Mouse (Mus musculus): ENCODE data around the gene Zc3h4. TPM values are rescaled to one million over a fixed set of nuclear protein-coding genes. Genes with fewer than 3 reads are reported as not detected.

The Zc3h4 gene
- polyA plus RNA-seq, 2 experiments from 2014 or later = 14.0 to 16.1 TPM

DNA sequence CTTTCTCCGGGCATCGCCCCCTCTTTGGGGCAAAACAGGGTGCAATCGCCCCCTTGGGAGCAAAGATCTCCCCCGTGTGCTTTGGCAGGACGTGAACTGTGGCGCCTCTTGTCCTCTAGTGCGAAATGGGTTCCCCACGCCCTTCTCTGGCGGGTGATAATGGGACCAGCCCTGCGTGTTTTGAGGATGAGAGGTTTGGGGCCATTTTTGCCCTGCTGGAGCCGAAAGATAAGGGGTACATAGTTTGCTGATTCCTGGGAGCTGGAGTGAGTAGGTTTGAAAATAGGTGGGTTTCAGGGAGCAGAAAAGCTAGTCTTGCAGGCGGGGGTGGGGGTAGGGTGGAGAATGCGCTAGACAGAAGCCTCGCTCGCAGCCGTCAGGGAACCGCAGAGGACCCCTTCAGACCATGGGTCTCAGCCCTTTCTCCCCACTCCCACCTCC lies 1.3 kb downstream of the Zc3h4 start:
- no peak for ATAC-seq

DNA sequence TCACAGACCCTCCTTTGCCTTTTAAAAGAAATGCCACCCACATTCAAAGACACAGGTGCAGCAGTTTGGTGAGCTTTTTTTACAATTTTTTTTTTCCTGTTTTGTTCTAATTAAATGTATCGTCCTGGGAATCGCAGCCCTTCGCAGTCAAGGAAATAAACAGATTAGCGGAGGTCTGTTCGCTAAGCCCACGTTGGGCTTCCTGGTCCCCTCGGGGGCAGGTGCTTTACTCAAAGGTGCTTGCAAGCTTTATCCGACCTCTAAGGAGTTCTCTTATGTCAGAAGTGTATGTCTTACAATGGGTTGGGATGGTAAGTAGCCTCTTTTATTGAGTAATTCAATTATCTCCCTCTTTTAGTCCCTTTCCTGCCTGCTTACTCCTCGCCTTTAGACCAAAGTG lies 1.7 kb downstream of the Zc3h4 start:
- no peak for ATAC-seq

DNA sequence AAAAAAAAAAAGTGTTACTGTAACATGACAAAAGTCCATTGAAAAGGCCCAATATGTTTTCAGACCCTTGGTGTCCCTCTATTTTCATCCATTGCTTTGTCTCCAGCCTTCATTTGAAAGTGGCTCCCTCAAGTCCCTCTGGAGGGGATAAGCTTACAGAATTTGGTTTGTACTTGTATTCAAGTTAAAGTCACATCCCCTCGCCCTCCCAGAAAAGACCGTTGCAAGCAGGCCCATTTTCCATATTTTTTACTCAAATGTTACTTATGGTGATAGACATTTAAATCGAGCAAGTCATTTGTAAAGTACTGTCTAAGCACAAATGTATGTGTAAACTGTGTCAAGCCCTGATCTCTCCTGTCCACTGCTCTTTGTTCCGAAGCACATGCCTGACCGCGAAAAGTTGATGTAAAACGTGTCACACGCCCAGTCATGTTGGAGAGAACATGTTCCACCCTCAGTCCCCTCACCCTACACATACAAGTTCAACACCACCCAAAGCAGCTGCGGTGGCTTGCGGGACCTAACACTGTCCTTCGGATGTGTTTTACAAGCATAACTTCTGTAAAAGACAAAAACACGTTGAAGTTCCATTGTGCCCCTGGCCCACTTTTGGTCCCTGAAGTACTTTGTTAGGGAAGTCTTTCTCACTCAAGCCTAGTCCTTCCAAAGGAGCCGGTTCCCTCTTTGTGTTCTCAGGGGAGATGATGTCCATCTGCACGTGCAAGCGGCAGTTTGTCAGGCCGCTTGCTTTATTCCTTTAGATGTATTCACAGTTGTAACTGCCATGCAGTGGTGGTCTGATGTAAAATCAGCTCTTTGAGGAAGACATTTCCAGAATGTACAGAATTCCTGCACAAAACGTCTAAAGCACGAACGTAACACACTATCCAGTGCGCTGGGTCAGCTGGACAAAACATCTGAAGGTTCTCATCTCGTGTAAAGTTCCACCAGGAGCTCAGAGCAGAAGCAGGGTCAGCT lies 2.5 kb downstream of the Zc3h4 start:
- no peak for ATAC-seq

DNA sequence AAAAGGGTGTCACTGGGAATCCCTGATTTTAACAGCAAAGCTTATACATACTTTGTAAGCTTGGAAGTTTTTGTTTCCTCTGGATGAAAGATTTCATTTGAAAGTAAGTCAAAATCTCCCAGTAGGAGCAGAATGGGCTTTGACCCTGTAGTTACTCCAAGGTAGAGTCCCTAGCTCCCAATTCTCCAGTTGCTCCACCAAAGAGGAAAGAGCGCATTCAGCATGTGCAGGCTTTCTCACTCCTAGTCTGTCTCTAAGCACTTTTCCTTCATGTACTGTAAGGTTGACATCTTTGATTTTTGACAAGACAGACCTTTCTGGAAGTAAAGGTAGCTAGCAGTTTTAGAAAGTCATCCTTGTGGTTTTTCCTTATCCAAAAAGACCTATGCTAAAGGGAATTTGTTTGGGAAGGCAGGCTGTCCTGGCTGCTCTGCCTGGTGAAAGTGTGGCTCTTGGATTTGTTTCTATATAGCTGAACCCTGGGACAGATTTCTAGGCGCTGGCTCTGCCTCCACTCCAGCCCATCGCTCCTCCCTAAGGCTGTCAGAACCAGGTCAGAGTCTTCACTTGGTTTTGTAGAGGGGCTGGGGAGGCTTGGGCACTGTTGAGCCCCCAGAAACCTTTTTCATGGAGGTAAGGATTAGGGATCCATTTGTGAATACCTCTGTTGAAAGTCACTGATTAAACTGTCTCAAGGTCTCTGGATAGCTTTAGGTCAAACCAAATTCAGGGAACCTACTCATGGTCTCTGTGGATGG lies 3.8 kb downstream of the Zc3h4 start:
- no peak for ATAC-seq

DNA sequence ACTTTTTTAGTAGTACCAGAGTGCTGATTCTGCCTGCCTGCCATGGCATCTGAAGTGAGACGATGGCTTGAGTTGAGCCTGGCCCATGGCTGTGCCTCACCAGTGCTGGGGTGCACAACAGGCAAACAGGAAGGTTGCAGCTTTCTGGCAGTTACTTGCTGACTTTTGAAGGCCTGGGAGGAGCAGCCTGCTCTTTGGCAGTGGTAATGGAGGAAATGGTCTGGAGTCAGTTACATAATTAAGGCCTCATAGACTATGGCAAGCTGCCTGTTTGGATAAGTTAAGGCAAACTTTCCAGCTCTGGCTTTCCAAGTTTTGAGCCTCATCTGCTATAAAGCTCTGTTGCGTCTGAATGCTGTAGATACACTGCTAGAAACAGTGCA lies 4.4 kb downstream of the Zc3h4 start:
- ATAC-seq = no peak

DNA sequence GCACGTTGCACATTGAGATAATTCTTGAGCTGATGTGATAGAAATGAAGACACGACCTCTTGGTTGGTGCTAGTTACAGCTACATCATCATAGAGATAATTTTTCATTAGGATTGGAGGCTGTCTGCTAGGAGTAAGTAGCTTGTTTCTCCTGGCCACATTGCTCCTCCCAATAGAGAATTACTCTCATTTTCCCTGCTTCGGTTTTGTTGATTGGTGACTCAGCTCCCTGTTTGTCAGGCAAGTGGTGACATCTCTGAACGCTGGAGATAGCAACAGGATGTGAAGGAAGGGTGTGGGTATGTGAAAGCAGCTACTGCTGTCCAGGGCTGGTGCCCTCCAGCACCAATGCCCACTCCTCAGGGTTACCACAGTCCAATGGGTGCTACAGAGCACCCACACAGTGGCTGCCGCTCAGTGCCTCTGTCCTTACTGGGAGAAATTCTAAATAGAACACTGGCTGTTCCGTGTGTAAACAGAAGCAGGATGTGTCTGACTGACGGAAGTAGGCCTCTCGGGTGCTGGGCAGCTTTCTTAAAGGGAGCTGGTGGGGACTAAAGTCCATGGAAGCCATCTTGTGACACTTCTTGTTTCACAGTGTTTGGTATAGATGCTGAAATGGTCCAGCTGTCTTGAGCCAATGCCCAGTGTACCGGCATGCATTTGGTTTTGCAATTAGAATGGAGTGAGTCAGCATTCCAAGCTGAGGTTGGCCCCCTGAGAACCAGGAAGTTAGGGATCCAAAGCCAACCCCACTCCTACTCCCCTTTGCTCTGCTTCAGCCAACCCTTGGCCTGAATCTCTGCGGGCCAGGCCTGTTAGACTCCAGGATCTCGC lies 5.0 kb downstream of the Zc3h4 start:
- peak; percentile 62 for ATAC-seq

DNA sequence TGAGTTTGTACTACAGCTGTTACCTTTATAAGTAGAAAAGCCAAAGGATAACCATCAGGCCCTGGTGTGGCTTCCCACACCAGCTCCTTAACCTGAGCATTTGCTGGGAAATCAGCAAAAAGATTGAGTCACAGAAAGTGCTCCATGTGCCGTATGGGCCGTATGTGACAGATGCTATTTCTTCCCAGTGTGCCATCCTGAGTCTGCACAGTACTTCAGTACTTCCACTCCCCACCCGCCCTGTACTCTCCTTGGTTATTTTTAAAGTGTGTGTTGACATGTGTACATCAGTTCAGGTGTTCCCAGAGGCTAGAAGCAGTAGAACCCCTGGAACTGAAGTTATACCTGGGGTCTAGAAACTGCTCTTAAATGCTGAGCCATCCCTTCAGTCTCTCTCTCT lies 6.3 kb downstream of the Zc3h4 start:
- ATAC-seq = no peak

DNA sequence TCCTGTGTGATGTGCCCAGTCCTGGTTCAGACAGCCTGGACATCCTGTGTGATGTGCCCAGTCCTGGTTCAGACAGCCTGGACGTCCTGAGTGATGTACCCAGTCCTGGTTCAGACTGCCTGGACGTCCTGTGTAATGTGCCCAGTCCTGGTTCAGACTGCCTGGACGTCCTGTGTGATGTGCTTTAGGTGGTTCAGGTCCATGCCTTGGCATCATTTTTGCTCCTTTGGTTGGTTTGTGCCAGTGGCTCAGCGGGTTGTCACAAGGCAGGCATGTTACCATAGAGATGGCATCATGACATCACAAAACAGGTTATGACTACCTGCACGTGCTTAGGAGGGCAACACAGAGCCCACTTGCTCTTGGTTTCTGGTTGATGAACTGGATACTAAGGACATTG lies 10.4 kb downstream of the Zc3h4 start:
- no peak for ATAC-seq

DNA sequence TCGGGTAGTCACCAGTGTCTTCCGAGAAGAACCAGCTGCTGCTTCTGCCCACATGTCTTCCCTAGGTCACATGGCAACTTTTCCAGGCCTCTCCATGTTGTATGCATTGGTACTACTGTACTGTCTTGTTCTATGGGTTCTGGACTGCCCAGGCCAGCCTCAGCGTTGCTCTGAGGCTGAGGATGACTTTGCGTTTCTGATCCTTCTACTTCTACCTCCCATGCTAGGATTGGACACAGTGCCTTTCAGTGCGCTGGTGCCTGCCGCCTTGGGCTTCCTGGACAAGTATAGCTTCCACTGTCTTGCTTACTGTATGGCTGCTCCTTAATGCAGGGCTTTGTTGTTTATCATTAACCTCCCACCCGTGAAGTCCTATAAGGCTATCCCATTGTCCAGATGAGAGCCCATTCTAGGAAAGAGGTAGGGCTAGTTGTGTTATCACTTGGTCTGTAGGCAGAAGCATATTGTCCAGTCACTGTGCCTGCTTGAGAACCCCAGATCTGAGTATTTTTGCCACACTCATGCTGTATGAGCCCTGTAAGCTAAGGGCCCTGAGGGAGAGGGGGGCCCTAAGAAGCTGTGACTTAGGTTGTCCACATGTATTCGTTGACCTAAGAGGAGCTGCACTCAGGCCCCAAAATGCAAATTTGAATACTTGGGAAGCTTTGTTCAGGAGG lies 11.6 kb downstream of the Zc3h4 start:
- ATAC-seq = no peak

DNA sequence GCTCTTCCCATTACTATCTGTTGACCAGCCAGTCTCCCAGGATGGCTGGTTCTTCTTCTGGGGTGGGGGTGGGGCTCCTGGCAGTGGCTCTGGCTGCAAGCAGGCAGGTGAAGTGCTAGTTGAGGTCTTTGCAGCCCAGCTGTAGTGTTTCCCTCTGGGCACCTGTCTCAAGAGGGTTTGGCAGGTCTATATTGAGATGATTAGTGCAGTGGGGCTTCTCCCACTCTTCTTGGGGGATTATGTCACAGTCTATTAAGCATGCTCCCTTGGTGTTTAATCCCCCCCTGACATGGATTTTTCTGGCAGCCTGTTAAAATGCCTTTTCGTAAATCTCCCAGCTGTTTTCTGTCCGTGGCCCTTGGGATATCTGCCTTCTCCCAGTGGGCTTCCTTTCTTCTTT lies 12.2 kb downstream of the Zc3h4 start:
- no peak for ATAC-seq

DNA sequence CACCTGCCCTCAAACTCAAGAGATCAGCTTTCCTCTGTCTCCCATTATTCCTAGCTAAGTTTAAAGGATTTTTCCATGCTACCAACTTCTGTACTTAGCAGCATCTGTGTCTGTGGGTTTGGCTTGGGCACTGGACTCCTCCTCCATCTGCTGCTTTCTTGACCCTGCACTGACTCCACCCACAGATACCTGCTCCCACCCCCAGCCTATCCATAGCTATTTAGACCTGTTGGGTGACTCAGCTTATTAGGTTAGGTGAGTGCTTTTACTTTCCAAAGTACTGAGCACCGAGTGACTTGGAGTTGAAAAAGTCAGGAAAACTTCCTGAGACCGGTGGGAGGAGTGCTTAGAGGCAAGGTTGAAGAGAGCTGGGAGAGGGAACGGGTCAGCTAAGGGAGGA lies 14.7 kb downstream of the Zc3h4 start:
- no peak for ATAC-seq

DNA sequence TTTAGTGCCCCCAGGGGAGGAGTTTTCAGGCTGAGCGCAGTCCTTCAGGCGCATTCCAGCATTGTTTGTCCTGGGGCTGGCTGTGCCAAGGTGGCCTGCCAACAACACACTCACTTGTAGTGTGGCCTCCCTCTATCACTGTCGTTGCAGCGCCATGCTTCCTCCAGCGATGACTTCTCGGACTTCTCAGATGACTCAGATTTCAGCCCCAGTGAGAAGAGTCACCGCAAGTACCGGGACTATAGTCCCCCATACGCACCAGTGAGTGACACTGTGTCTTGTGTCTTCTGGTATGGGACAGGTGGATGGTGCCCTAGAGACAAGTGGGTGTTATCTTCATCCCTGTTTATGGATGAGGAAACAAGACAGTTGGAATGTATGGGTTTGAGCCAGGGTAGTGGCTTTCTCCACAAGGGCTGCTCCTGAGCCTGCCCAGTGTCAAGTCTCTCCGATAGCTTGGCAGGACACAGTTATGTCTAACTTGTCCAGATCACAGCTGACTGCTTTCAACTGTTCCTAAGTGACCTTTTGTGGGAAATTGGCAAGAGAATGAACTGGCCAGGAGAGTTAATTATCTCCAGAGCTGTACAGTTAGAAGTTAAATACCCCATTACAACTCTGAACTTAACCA lies 16.5 kb downstream of the Zc3h4 start:
- no peak for ATAC-seq

DNA sequence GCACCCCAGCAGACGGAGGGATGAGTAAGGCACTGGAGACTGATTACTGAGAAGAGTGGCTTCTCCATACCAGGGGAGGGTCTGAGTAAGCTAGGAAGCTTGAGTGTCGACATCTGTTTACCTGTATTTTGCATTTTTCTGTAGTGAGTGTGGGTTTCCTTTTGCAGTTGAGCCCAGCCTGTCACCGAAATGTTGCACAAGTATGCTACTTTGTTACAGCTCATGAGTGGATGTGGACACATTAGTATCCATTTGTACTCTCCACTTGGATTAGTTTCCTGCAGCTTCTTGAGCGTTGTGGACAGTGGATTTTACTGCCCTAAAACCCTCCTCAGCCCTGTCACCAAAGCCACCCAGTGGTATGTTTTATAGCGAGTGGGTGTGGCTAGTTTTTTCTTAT lies 18.0 kb downstream of the Zc3h4 start:
- no peak for ATAC-seq

DNA sequence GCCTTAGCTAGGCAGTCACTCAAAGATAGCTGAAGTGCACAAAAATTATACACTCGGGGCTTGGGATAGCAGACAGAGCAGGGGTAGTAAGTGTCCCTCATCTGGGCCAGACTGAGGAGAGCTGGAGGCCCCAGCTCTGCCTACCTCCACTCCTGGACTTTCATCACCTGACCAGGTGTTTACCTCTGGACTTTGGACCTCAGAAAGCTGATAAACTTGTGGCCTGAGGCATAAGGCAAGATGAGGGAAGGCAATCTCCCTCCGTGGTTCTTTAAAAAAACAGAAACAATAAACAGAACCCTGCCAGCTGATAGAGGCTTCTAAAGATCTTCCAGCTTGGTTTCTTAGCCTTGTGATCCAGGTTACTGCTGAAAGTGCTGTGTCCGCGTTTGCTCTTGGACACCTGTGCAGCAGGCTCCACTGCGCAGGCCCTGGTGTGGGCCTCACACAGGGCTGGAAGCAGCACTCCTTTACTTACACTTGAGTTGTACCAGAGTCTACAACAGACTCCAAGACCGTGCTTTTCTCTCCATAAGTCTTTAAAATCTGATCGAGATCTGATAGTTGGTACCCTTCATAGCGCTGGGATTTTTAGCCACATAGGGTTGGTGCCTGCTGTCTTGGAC lies 19.9 kb downstream of the Zc3h4 start:
- no peak for ATAC-seq

DNA sequence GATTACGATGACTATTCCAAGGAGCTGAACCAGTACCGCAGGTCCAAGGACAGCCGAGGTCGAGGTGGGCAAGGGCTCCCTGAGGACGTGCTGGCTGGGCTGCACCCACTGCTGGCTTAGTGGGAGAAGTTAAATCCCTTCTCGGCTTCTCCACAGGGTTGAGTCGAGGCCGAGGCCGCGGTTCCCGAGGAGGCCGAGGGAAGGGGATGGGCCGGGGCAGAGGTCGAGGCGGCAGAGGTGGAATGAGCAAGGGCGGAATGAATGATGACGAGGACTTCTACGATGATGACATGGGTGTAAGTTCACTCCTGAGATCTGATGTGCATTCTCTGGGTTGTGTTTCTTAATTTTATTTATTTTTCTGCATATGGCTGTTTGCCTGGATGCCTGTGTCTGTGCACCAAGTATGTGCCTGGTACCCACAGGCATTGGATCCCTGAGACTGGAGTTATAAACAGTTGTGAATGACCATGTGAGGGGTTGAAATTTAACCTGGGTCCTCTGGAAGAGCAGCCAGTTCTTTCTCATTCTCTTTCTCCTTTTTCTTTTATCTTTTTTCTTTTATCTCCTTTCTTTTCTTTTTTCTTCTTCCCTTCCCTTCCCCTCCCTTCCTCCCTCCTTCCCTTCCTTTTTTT lies 21.6 kb downstream of the Zc3h4 start:
- ATAC-seq = no peak

DNA sequence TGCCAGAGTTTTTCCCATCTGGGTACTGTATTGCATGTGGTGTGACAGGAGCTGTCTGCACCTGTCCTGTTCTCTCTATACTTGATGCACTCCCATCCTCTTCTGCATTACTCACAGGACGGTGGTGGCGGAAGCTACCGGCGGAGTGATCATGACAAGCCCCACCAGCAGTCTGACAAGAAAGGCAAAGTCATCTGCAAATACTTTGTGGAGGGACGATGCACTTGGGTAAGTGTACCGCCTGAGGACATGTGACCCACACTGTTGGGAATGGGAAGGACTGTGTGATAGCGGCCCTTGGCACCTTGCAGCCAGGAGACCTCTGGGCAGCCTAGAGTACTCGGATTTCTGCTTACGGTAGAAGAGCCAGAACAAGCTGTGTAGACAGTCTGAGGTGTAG lies 23.0 kb downstream of the Zc3h4 start:
- no peak for ATAC-seq

DNA sequence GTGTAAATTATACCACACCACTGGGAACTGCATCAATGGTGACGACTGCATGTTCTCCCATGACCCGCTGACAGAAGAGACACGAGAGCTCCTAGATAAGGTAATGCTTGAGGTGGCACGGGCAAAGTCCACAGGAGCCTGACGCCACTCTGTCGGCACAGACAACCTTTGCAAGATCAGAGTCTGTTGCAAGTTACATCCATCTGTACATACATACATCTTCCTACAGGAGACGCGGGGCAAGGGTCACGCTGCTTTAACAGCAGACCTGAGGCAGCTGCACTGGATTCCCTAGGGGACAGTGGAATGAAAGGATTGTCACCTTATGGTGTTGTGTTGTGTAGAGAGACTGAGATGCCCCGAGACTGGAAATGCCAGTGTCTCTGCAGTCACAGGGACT lies 25.0 kb downstream of the Zc3h4 start:
- no peak for ATAC-seq

DNA sequence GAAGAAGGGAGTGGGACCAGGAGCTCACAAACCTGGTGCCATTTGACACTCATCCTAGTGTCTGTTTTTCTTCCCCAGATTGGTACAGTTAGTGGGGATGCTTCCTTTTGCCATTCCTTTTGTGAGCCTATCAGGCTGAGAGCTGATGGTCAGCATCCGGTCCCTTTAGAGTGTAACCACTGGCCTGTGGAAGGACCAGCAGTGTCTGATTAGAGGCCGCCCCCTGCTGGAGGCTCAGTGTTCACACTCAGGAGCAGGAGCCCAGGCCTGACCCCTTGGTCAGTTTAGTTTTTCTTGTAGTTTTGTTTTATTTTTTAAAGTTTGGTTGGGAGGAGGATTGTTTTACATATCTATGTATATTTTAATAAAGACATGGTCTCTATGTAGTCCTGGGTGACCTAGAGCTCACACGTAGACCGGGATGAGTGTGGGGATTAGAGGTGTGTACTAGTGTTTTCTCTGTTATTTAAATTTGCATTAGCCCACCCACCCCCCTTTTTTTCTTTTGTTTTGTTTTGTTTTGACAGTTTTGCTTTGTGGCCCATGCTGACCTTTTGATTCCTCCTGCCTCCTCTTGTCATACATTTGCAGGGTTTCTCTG lies 25.5 kb downstream of the Zc3h4 start:
- peak; percentile 54 for ATAC-seq

DNA sequence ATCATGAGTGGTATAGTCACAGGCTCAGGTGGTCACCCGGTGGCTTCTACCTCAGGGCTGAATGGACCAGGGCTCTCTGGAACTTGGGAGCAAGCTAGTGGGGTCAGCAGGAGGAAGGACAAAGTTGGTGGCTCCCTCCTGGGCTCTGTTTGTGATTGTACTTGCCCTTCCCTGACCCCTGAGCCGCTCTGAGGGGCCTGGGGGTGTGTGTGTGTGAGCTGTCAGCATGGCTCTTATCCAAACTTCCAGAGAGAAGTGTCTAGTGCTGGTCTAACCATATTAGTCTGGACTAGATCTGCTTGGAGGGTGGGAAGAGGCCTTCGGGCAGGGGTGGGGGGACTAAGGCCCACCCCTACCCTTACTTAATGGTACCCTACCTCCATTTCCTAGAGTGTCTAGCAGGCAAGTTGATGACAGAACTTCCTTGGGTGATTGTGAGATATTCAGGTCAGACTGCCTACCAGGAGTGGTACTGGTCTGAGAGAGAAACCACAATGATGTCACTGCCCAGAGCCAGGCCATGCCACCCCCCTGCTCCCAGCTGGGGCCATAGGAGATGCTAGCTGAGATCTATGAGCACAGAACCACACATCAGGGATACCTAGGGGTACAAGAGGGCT lies 32.8 kb downstream of the Zc3h4 start:
- no peak for ATAC-seq

DNA sequence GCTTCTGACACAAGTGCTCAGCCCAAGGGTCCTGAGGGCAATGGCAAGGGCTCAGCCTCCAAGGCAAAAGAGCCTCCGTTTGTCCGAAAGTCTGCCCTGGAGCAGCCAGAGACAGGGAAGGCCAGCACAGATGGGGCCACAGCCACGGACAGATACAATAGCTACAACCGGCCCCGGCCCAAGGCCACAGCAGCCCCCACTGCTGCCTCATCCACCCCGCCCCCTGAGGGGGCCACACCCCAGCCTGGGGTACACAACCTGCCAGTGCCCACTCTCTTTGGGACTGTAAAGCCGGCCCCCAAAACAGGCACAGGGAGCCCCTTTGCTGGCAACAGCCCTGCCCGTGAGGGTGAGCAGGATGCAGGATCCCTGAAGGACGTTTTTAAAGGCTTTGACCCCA lies 34.4 kb downstream of the Zc3h4 start:
- ATAC-seq = no peak
